ENCODE assay signal across 18 mouse cellular contexts in genomic region chrX:158375791-158376190, GRCm38 (mm10).
DNase-seq lines count a peak whose midpoint lies in the region; ATAC-seq lines count a peak whose summit lies in the region.
"Had no signal": no experiment of that assay in that cellular context is flagged by ENCODE, and none has a peak within 500 bp of the region (broad histone marks: within the 10 kb centered on the region; RNA-seq: fewer than 3 reads in every experiment).

No protein-coding gene starts in this region.

- no peak for ATAC-seq in hindbrain, embryonic 16.5 days

- no peak overlapping the region for H3K27ac ChIP-seq in hindbrain, embryonic 16.5 days (ENCODE audit: low read depth, low read length)
- H3K27ac ChIP-seq: forebrain, embryonic 12.5 days; hindbrain, embryonic 13.5 days; neural tube, embryonic 12.5 days had no signal

- intact Hi-C loops in left cerebral cortex, postnatal 4 days (cut with DNase I): no loop called here
- intact Hi-C loops in left cerebral cortex, postnatal 14 days (cut with DNase I): no loop called here

- H3K4me3 ChIP-seq in hindbrain, embryonic 16.5 days (ENCODE audit: low read length): no peak overlapping the region
- H3K4me3 ChIP-seq: forebrain, embryonic 12.5 days; hindbrain, embryonic 13.5 days; neural tube, embryonic 12.5 days had no signal

- H3K9me3 ChIP-seq in hindbrain, embryonic 16.5 days (ENCODE audit: control insufficient read depth, low read length): no peaks in the 10 kb centered on the region
- H3K9me3 ChIP-seq: forebrain, embryonic 12.5 days; hindbrain, embryonic 13.5 days; neural tube, embryonic 12.5 days had no signal

- H3K9ac ChIP-seq in hindbrain, embryonic 16.5 days (ENCODE audit: low read depth, low read length): no peak overlapping the region
- H3K9ac ChIP-seq: forebrain, embryonic 12.5 days; hindbrain, embryonic 13.5 days; neural tube, embryonic 12.5 days had no signal

- no peaks in the 10 kb centered on the region for H3K4me1 ChIP-seq in hindbrain, embryonic 16.5 days (ENCODE audit: control insufficient read depth, insufficient read depth, low read depth, low read length)
- H3K4me1 ChIP-seq: forebrain, embryonic 12.5 days; hindbrain, embryonic 13.5 days; neural tube, embryonic 12.5 days had no signal

- no peaks in the 10 kb centered on the region for H3K27me3 ChIP-seq in hindbrain, embryonic 16.5 days (replicated peaks; ENCODE audit: control insufficient read depth, insufficient read depth, low read length)
- H3K27me3 ChIP-seq: hindbrain, embryonic 13.5 days; neural tube, embryonic 12.5 days had no signal

- peak; percentile 60 for DNase-seq in left cerebral cortex, postnatal 4 days
- DNase-seq in left cerebral cortex, postnatal 14 days (ENCODE audit: low spot score in 2 of 2): no peak
- peak; percentile 91 for DNase-seq in cerebellum, adult 11-12 months
- DNase-seq in cerebellum, postnatal 25 days: peak; percentile 71 to 84
- peak; percentile 26 for DNase-seq in lung, postnatal 36 days
- no peak for DNase-seq in adrenal gland, postnatal 4 days (ENCODE audit: low spot score in 2 of 2)
- DNase-seq: adrenal gland, postnatal 14 days; gastrocnemius, postnatal 36 days; heart, postnatal 10 days; kidney, adult 11 months; kidney, postnatal 25 days; liver; right cerebral cortex, postnatal 14 days; thymus, postnatal 14 days had no signal

- H3K4me2 ChIP-seq in hindbrain, embryonic 16.5 days (ENCODE audit: low read length): no peak overlapping the region
- H3K4me2 ChIP-seq: forebrain, embryonic 12.5 days; hindbrain, embryonic 13.5 days; neural tube, embryonic 12.5 days had no signal

- no peaks in the 10 kb centered on the region for H3K36me3 ChIP-seq in hindbrain, embryonic 16.5 days (ENCODE audit: control insufficient read depth, insufficient read depth, low read length)
- H3K36me3 ChIP-seq: forebrain, embryonic 12.5 days; hindbrain, embryonic 13.5 days; neural tube, embryonic 12.5 days had no signal

- WGBS in hindbrain, embryonic 16.5 days: 59% methylated on average over 4 of the region's 4 CpGs

Comparison
In these comparisons a context has a peak if more than half of its experiments do, and no peak if none do; other contexts are left out.
1. DNase-seq: peak in left cerebral cortex, postnatal 4 days (single experiment), cerebellum, adult 11-12 months (single experiment), cerebellum, postnatal 25 days (2 of 2) and lung, postnatal 36 days (single experiment); none in left cerebral cortex, postnatal 14 days (0 of 2) and adrenal gland, postnatal 4 days (0 of 2).